Mouse (Mus musculus): ENCODE measurements around the gene Gm17535.
"Not testable (repeated sequence)": the region's sequence is repeated elsewhere in the genome, so short reads cannot be mapped to it uniquely, and the experiment has no call there.

DNA sequence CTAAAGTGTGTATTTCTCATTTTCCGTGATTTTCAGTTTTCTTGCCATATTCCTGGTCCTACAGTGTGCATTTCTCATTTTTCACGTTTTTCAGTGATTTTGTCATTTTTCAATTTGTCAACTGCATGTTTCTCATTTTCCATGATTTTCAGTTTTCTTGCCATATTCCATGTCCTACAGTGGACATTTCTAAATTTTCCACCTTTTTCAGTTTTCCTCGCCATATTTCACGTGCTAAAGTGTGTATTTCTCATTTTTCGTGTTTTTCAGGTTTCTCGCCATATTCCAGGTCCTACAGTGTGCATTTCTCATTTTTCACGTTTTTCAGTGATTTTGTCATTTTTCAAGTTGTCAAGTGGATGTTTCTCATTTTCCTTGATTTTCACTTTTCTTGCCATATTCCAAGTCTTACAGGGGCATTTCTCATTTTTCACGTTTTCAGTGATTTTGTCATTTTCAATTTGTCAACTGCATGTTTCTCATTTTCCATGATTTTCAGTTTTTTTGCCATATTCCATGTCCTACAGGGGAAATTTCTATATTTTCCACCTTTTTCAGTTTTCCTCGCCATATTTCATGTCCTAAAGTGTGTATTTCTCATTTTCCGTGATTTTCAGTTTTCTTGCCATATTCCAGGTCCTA is 3.6 kb upstream of the Gm17535 start:
- not testable (repeated sequence) for TF ChIP-seq GATA1 (IDR thresholded peaks at IDR 0.05; ENCODE audit: borderline replicate concordance, low read length); FLI1 (IDR thresholded peaks at IDR 0.05; ENCODE audit: low read length)
